Mouse (Mus musculus) cerebellum, adult (tissue): ENCODE data around the gene Manbal.

Experiments
- ATAC-seq: cut with Nextera tagmentation; 2 replicates; pipeline ENCODE4 v1.9.2; 2017; ENCODE audit warnings: mild to moderate bottlenecking, moderate library complexity, mixed read lengths; ENCODE audit not compliant: insufficient number of reproducible peaks, low FRiP score, low TSS enrichment

Gene Manbal

DNA sequence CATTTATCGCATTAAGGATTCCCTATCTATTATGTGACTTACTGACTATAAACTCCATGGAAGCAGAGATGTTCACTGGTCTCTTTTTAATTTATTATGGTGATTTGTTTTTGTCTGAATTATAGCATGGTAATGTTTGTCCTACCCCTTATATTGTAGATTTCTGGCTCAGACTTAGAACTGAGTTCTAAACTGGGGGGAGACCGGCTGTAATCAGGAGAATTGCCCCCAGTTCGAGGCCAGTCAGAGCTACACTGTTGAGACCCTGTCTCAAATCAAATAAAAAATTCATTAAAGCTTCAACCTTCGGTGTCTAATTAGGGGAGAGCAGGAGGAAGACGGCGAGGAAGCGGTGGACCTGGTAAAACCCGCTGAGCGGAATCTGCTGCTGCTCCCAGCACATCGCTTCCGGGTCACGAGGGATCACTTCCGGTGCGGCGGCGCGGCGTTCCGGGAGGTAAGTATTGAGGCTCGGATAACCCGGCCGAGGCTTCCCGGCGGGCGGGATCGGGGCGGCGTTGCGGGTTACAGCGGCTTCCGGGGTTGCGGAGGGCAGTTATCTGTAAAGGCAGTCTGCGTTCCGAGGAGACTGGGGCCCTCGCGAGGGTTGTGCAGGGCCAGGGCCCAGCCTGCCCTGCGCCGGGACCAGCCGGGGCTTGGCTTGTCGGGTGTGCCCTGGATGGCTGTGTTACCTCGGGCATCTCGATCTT, at the start of gene Manbal:
TSS of gene Manbal (plus strand) at position 411 of the 710 bp plus-strand sequence.
- peak; percentile 85 for ATAC-seq

DNA sequence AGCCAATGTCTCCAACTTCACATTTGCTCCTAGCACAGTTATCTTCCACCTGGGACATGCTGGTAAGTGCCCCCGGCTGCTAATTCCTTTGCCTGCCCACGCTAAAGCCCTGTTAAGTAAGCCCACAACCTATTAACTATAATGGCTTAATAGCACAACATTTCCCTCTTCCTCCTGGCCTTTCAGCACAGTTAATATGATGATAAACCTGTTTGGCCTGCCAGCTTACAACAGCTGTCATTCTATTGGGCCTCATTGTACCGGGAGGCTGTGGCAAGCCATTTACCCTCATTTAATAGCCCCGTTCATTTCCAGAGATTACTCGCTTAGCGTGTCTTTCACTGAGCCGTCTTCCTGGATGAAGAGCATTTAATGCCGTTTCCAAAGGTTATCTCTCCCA, 47.3 kb upstream of the Manbal start:
- no peak for ATAC-seq

DNA sequence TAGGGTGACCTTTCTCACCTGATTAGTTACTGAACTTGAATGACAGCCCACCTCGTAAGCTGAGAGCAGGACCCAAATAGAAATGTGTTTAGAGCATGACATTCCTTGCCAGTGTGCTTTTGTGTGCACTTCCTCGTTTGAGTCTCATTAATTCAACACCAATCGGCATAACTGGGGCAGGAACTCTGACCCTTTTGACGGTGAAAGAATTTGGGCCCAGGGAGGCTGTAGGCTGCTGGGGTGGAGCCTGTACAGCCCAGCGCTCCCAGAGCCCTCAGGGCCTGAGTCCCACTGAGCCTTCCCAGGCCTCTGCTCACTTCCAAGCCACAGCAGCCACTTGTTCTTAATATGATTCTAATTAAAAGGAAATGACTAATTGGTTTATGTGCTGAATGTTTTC, 46.5 kb upstream of the Manbal start:
- no peak for ATAC-seq

DNA sequence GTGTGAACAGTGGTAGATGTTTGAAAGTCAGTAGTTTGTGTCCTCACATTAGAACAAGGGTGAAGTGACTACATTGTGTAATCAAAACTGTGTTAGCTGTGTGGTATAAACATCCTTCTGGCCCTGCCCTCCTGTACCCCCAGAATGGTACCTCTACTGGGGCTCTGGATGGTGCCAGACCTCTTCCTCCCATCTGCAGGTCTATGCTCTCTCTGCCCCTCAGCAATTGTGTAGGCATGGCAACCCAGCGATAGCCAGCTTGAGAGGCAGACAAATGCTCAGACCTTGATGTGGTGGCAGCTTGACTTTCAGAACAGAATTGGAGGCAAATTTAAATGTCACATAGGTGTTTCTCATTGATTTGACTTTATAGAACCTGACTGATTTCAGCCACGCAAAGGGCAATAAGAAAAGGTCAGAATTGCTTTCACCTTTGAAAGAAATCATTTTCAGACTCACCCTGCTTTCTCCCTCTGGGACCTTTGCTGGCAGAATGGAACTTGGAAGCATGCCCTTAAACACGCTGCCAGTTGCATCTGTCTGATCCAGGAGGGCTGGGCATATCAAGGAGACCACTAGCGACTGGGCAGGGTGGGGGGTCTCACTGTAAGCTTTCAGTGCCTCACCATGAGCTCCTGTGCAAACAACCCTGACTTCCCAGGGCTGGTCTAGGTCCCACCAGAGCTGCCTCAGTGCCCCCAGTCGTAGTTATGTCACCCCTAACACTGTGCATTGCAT, 45.2 kb upstream of the Manbal start:
- ATAC-seq, result no peak

DNA sequence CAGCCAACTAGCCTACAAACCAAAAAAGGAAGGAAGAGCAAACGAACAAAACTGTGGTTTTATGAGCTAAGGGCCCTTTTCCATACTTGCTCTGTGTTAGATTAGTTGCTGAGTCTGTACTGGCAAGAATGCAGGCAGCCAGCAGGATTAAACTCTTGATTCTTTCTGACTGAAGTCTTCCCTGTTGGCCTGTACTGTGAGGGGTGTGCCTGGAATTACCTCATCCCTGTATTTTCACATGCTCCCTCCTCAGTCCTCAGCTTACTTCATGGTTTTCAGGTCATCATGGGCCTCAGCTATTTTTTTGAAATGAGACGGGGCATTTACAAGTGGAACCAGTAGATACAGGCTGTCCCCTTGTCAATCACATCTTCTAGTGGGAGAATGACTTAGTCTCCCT, 42.2 kb upstream of the Manbal start:
- ATAC-seq, result no peak

DNA sequence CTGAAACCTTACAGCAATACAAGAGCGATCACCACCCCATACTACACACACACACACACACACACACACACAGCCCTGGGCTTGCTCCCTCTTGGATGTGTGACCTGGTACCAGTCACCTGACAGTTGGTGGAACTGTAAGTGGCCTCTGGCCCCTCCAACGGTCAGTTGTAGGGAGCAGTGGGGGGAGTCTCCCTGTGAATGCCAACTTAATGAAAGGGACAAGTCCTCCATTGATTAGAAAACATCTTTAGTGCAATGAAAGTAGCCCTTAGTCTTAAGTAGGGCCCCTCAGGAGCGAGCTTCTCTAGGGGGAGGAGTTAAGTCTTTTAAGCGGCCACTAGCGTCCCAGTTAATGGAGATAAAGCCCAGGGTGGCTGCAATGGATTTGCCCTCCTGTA, 39.3 kb upstream of the Manbal start:
- no peak for ATAC-seq

DNA sequence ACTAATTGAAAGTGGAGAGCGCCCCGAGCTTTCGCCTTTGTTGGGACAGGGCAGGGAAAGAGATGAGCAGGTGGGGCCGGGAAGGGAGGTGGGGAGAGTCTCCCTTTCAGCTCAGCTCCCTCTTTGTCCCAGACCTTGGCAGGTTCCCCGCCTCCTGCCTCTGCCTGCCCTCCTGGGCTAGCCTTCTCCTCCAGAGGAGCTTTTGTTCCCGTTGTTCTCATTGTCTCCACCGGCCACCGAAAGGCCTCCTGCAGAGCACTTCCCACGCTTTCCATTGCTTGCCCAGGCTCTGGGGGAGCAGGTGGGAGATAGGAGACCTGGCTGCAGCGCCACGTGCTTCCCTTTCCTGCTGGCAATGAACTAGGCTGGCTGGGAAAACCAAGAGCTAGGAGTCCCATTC, 38.8 kb upstream of the Manbal start:
- no peak for ATAC-seq

DNA sequence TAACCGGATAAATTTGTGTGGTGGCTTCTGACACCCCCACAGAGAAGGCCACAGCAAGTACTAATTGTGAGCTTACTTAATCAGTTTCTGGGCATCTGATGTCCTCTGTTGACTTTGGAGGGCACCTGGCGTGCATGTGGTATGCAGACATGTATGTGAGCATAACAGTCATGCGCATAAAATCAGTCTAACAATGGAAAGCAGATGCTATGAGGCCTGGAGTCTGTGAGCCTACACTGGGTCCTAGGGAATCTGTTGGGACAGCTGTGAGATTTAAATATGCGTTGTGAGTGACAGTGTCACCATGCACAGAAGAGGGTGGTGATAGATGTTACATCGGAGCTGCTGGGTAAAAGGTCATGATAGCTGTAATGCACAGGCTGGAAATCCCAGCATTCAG, 35.3 kb upstream of the Manbal start:
- ATAC-seq, result no peak

DNA sequence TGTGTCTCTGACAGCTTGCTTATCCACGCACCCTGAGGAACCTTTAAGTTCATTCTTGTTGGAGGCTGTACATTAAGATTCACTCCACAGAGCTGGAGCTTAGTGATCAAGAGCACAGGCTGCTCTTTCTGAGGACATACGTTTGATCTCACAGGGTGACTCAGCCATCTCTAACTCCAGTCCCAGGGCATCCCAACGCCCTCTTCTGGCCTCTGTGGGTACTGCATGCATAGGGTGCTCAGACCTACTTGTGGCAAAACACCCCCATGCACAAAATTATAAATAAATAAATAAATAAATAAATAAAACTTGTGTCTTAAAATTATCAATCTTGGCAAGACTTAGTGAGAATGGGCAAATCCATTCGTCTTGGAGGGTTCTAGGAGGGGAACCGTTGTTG, 28.7 kb upstream of the Manbal start:
- no peak for ATAC-seq

DNA sequence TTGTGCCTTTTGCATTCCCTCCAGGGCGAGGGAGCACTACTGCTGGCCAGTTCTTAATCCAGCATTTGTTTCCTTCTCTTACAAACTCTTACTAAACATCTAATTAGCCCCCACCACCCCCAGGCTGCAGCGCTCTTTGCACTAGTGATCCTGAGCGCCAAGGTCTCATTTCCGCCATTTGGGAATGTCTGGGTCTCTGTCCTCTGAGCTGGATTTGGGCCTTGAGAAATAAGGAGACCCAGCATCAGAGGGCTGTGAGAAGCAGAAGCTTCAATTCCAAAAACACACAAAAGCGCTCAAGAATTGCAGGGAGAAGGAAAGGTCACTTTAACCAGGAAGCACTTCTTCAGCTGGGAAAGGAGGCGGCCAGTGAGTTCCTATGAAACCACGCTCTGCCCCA, 27.9 kb upstream of the Manbal start:
- no peak for ATAC-seq

DNA sequence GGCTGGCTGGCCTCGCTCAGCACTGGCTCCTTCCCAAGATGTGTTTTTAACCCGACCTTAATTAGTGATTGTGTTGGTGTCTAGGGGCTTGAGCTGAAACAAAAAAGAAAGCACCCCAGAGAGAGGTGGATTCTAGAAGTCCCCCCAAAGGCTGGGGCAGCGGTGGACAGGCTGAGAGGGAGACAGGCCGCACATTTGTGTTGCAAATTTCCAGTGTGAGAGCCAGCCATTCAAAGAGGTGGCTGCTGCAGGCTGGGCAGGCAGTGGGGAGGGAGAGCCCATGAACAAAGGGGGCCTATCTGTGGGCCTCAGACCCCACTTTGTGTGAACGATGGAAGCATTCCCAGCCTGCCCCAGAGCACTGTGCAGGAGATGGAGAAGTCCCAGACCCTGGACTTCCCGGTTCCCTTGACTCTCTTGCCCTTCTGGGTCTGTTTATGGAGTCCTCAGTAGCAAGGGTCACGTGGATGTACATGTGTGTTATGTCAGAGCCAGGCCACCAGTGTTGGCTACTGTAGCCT, 27.1 kb upstream of the Manbal start:
- ATAC-seq, result no peak

DNA sequence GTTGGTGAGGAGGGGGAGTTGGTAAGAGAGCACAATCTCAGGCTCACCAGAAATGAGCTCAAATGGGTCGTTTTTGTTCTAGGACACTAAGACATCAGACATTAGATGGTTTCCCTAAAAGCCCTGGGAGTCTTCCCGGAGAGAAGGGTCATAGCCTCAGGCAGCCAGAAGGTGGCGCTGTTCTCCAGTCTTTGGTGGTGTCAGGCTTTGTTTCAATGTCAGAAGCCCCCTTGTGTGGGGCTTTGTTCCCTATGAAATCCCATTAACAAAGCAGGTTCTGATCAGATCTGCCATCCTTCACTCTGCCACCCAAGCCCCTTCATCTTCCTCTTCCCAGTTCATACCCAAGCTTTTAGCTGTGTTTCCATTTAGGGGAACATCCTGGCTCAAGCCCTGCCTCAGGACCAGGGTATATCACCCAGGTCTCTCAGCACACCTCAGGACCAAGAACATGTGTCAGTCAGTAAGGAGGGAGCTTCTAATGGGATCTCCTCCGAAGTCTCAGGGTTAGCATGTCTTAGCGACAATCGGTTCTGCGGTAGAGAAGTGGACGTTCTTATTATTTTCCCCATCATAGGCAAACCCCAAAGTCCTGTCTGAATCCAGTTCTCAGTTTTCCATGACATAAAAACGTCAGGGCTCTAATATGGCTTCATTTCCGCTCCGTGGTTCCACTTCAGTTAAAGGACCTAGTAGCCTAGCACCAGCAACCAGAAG, 25.7 kb upstream of the Manbal start:
- ATAC-seq, result no peak

DNA sequence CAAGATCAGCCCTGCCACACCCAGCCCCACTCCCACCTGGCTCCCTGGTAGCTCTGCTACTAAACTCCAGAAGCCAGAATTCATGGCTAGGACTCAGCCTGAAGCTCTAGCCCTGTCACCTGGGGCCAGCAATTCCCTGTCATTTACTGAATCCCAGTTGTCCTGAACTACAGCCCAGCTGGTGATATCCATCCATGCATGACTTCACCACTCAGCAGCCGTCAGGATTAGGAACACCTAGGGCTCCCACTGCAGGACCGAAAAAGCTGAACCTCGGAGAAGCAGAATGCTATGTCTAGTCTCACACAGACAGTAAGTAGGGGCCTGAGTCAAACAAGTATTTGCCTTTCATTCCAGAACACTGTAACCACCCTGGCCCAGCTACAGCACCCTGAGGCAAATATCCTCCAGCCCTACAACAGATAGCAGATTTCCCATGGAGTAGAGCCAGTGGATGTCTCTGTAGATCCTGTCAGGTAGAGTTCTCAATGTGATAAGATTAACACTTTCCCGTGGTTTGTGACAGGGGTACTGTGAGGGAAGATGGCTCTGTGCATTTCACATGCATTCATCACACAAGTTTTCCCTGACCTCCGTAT, 25.0 kb upstream of the Manbal start:
- ATAC-seq, result no peak

DNA sequence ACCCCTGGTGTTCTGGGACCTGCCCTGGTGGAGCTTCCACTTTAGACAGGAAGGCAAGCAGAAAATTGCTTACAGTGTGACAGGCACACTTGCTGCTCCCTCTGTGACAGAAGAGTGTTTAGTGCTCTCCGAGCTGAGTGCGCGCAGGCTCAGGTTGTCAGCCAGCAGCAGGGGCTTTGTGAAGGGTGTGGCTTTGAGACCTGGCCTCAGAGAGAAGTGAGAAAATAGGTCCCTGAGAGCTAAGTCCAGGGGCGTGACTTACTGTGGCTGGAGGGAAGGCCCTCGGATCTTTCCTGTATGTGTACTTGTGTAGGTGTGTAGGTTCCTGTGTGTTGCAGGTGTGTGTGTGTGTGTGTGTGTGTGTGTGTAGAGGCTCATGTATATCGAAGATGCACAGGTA, 24.1 kb upstream of the Manbal start:
- ATAC-seq, result no peak

DNA sequence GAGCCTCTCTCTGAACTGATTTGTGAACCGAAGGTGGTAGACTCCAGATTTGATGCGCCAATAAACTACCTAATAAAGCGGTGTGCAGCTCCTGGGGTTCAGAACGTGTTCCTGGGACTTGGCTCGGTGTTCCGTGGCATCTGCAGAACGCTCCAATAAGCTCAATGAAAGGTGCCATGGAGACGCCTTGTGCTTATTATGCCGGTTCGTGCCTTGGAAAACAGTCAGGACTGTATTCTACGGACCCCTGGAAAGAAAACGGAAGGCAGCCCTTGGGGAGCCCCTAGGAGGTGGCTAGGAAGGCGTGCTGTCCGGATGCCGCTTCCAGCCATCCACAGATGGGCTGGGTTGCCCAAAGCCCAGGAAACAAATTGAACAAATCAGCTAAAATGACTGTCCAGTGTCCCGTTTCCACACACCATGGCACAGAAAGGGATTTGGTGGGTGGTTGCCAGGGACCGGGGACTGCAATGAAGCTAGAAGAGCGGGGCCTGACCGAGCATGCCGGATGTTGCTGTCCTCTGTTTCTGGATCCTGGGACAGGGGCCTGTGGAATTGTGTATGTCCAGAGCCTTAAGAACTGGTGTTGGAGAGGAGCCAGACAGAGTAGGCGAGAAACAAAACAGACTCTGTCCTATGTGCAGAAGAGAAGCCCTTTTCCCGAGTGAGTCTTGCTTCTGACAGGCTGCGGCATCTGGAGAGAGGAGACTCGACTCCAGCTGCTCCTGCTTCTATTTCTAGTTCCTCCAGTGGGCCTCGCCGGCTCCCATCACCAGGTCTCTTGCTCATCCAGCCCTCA, 19.8 kb upstream of the Manbal start, which contains the start of gene Ghrh:
TSS of gene Ghrh (minus strand) at position 146 of the 799 bp plus-strand sequence.
- ATAC-seq, result no peak

DNA sequence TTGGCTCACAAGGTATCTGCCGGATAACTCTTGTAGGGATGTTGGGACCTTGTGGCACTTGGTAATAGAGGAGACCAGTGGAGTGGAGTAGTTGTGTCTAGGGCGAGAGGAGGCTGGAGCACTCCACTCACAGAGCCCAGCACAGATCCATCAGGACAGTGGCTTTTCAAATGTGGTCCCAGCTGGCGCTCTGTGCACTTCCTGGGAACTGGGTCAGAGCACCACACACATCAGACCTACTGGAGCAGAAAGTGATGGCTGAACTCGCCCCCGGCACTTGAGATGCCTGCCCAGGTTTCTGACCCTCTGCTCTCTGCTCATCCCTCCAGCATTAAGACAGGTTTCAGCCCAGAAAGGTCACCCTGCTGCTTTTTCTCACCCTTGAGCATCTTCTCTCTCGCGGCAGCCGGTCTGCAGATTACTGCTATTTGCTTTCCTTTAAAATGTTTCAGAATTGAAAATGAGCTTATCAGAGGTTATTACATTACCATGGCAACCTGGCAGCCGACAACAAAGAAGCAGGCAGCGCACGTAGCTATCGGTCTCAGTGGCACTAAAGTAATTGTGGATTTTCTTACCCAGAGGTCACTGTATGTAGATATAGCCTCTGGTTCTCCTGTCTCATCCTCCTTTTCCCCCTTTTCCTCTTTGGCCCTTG, 18.1 kb upstream of the Manbal start:
- no peak for ATAC-seq

DNA sequence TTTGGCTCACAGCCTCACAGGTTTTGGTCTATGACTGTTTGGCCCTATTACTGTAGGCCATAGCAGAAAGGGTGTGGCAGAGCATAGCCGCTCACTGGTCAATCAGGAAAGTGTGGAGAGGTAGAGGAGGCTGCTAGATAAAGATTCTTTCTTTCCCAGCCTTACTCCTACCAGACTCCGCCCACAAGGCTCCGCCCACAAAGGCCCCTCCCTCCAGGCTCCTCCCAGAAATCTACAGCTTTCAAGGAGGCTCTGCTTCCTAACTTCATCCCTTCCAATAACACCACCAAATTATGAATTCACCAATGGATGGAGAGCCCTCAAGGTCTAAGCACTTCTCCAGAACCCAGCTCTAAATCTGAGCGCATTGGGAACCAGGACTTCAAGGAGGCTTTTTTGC, 14.2 kb upstream of the Manbal start:
- no peak for ATAC-seq

DNA sequence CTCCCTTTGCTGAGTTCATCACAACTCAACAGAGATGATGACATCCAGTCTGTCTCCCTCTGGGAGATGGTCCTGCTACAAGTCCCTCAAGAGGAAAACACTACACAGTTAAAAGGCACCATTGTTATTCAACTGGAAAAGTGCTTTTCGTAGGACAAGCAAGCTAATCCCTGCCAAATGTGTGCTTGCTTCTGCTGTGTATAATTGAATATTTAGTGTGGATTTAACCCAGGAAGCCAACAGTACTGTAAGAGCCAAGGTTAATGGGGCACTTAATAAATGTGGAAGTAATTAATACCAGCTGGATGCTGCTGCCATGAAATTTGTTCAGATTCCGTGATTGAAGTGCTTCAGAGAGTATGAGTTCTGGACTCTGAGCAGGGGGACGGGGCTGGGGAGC, 13.3 kb upstream of the Manbal start:
- no peak for ATAC-seq

DNA sequence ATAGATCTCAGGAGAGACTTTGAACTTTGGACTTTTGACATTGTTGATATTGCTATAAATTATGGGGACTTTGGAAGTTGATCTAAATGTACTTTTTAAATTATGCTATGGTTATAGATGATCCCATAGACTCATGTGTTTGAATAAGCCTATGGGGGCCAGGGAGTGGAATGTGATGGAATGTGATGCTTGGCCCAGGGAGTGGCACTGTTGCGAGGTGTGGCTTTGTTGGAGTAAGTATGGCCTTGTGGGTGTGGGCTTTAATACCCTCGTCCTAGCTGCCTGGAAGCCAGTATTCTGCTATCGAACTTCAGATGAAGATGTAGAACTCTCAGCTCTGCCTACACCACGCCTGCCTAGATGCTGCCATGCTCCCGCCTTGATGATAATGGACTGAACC, 7.4 kb upstream of the Manbal start:
- no peak for ATAC-seq

DNA sequence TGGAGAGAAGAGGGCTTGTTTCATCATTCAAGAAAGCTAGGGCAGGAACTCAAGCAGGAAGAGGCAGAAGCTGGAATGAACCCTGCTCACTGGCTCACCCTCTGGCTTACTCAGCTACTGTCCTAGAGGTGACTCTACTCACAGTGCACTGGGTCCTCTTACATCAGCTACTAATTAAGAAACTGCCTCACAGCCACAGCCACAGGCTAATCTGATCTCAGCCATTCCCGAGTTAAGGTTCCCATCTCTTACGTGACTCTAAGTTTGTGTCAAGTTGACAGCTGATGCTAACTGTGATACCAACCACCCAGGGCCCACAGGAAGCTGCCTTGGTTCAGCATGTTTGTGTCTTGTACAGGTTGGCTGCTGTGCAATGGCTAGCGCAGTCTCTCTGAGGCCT, 4.4 kb upstream of the Manbal start:
- no peak for ATAC-seq
